In the genomic region with DNA sequence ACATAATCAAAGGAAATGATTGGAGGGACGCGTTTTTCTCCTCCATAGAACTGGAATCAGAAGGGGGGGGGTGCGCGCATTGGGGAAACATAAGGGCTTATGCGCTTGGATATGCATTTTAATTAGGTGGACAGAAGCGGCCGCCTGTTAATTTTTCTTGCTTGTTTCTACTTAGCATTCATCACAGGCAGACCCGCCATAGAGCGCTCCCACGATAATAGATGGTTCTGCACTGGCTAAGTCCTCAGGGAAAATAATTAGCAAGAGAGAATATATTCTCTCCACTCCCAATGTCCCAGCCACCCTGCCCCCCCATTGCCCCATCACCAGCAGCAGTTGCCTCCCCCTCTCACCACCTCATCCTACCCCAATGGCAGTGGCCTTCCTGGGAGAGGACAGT, we compare ENCODE assay signal across 21 mouse cellular contexts. TPM values are rescaled to one million over a fixed set of nuclear protein-coding genes. Genes with fewer than 3 reads are reported as not detected.
DNase-seq lines count a peak whose midpoint lies in the region; ATAC-seq and TF ChIP-seq lines count a peak whose summit lies in the region.
"Had no signal": no experiment of that assay in that cellular context is flagged by ENCODE, and none has a peak within 500 bp of the region (broad histone marks: within the 10 kb centered on the region; RNA-seq: fewer than 3 reads in every experiment).

No protein-coding gene starts in this region.

- WGBS in midbrain, embryonic 13.5 days, result 33% methylated on average over 10 of the region's 10 CpGs
- 71% methylated on average over 10 of the region's 10 CpGs for WGBS in midbrain, embryonic 11.5 days
- WGBS in forebrain, embryonic 14.5 days, result 8% methylated on average over 10 of the region's 10 CpGs
- 20% methylated on average over 10 of the region's 10 CpGs for WGBS in hindbrain, embryonic 14.5 days

- no peak for DNase-seq in midbrain, embryonic 11.5 days (ENCODE audit: low spot score, missing footprints)
- peak; percentile 82 for DNase-seq in brain, embryonic 14.5 days (ENCODE audit: low read depth)
- peak; percentile 71 for DNase-seq in forebrain, embryonic 14.5 days (ENCODE audit: low spot score)
- no peak for DNase-seq in hindbrain, embryonic 14.5 days (ENCODE audit: low spot score)
- no peak for DNase-seq in frontal cortex, postnatal 10 days (ENCODE audit: low spot score in 2 of 2)
- DNase-seq in spleen, postnatal 4 days (ENCODE audit: low spot score in 2 of 2), result no peak
- DNase-seq: adrenal gland, postnatal 36 days; cerebellum, adult 11 months; cerebellum, postnatal 10 days; heart, postnatal 4 days; kidney, postnatal 36 days; lung, adult 18-20 months; lung, postnatal 10 days had no signal

- H3K9ac ChIP-seq in midbrain, embryonic 13.5 days (replicated peaks), result no peak overlapping the region
- no peak overlapping the region for H3K9ac ChIP-seq in midbrain, embryonic 11.5 days (ENCODE audit: low read length)
- H3K9ac ChIP-seq in forebrain, embryonic 14.5 days (ENCODE audit: low read length), result no peak overlapping the region
- H3K9ac ChIP-seq in hindbrain, embryonic 14.5 days, result no peak overlapping the region
- H3K9ac ChIP-seq: embryonic facial prominence, embryonic 12.5 days; heart, embryonic 15.5 days; limb, embryonic 13.5 days; liver, embryonic 12.5 days had no signal

- no peak for TF ChIP-seq CTCF in brain, embryonic 14.5 days (IDR thresholded peaks at IDR 0.05; ENCODE audit: borderline replicate concordance, extremely low read depth, insufficient read depth, insufficient read length)

- H3K9me3 ChIP-seq in midbrain, embryonic 13.5 days, result no peaks in the 10 kb centered on the region
- no peaks in the 10 kb centered on the region for H3K9me3 ChIP-seq in midbrain, embryonic 11.5 days (ENCODE audit: control insufficient read depth, low read length)
- no peaks in the 10 kb centered on the region for H3K9me3 ChIP-seq in forebrain, embryonic 14.5 days (replicated peaks; ENCODE audit: control insufficient read depth, low read length)
- no peaks in the 10 kb centered on the region for H3K9me3 ChIP-seq in hindbrain, embryonic 14.5 days (ENCODE audit: control insufficient read depth, low read length)
- H3K9me3 ChIP-seq: embryonic facial prominence, embryonic 12.5 days; heart, embryonic 15.5 days; limb, embryonic 13.5 days; liver, embryonic 12.5 days had no signal

- H3K4me1 ChIP-seq in midbrain, embryonic 13.5 days (replicated peaks), result peaks cover 39% of the 10 kb centered on the region
- H3K4me1 ChIP-seq in midbrain, embryonic 11.5 days (ENCODE audit: control insufficient read depth, insufficient read depth, low read length), result peaks cover 5% of the 10 kb centered on the region
- peaks cover 7% of the 10 kb centered on the region; the same call in 1 of the 2 replicates for H3K4me1 ChIP-seq in forebrain, embryonic 14.5 days (ENCODE audit: control insufficient read depth, insufficient read depth, low read length)
- peaks cover 27% of the 10 kb centered on the region for H3K4me1 ChIP-seq in hindbrain, embryonic 14.5 days (replicated peaks; ENCODE audit: control insufficient read depth, insufficient read depth, low read length)
- H3K4me1 ChIP-seq: embryonic facial prominence, embryonic 12.5 days had no signal

- no peak overlapping the region for H3K4me3 ChIP-seq in midbrain, embryonic 13.5 days (replicated peaks)
- no peak overlapping the region for H3K4me3 ChIP-seq in midbrain, embryonic 11.5 days (ENCODE audit: low read depth, low read length)
- no peak overlapping the region for H3K4me3 ChIP-seq in forebrain, embryonic 14.5 days (ENCODE audit: low read depth, low read length)
- no peak overlapping the region for H3K4me3 ChIP-seq in hindbrain, embryonic 14.5 days (replicated peaks; ENCODE audit: low read length)
- H3K4me3 ChIP-seq: embryonic facial prominence, embryonic 12.5 days; erythroblast, embryonic 14.5 days; heart, embryonic 15.5 days; limb, embryonic 13.5 days; liver, embryonic 12.5 days had no signal

- H3K27me3 ChIP-seq in midbrain, embryonic 13.5 days, result no peaks in the 10 kb centered on the region
- H3K27me3 ChIP-seq in midbrain, embryonic 11.5 days (ENCODE audit: control insufficient read depth, insufficient read depth, low read length), result no peaks in the 10 kb centered on the region
- no peaks in the 10 kb centered on the region for H3K27me3 ChIP-seq in forebrain, embryonic 14.5 days (replicated peaks; ENCODE audit: control insufficient read depth, insufficient read depth, low read length)
- H3K27me3 ChIP-seq in hindbrain, embryonic 14.5 days (ENCODE audit: control insufficient read depth, insufficient read depth, low read length), result no peaks in the 10 kb centered on the region
- H3K27me3 ChIP-seq: heart, embryonic 15.5 days had no signal

- no peaks in the 10 kb centered on the region for H3K36me3 ChIP-seq in midbrain, embryonic 13.5 days
- no peaks in the 10 kb centered on the region for H3K36me3 ChIP-seq in midbrain, embryonic 11.5 days (ENCODE audit: control insufficient read depth, insufficient read depth, low read length)
- no peaks in the 10 kb centered on the region for H3K36me3 ChIP-seq in forebrain, embryonic 14.5 days (ENCODE audit: control insufficient read depth, insufficient read depth, low read length)
- H3K36me3 ChIP-seq in hindbrain, embryonic 14.5 days (replicated peaks; ENCODE audit: control insufficient read depth, insufficient read depth), result no peaks in the 10 kb centered on the region
- H3K36me3 ChIP-seq: embryonic facial prominence, embryonic 12.5 days; heart, embryonic 15.5 days; limb, embryonic 13.5 days; liver, embryonic 12.5 days had no signal

- TF ChIP-seq POLR2A in brain, embryonic 14.5 days (IDR thresholded peaks at IDR 0.05; ENCODE audit: borderline replicate concordance, extremely low read depth, insufficient read depth, insufficient read length, poor library complexity, severe bottlenecking), result no peak

- ATAC-seq in midbrain, embryonic 13.5 days, result peak; percentile 58
- ATAC-seq in midbrain, embryonic 11.5 days (ENCODE audit: low FRiP score), result no peak
- peak; percentile 74 for ATAC-seq in forebrain, embryonic 14.5 days
- ATAC-seq in hindbrain, embryonic 14.5 days (ENCODE audit: low FRiP score), result no peak
- no peak for ATAC-seq in erythroblast, adult 5-6 weeks (replicated peaks; ENCODE audit: low FRiP score, poor library complexity, severe bottlenecking)
- ATAC-seq: intestine, embryonic 16.5 days; liver, embryonic 12.5 days had no signal

- H3K4me2 ChIP-seq in midbrain, embryonic 13.5 days (replicated peaks), result peak overlapping the region; percentile 19
- no peak overlapping the region for H3K4me2 ChIP-seq in midbrain, embryonic 11.5 days
- peak overlapping the region; percentile 1; the same call in 1 of the 2 replicates for H3K4me2 ChIP-seq in forebrain, embryonic 14.5 days (ENCODE audit: low read length)
- no peak overlapping the region; the same call in 1 of the 2 replicates for H3K4me2 ChIP-seq in hindbrain, embryonic 14.5 days (replicated peaks)
- H3K4me2 ChIP-seq: embryonic facial prominence, embryonic 12.5 days; heart, embryonic 15.5 days; limb, embryonic 13.5 days; liver, embryonic 12.5 days had no signal

- peak overlapping the region; percentile 55; the same call in 1 of the 2 replicates for H3K27ac ChIP-seq in midbrain, embryonic 13.5 days
- H3K27ac ChIP-seq in midbrain, embryonic 11.5 days (ENCODE audit: low read depth, low read length), result no peak overlapping the region
- H3K27ac ChIP-seq in forebrain, embryonic 14.5 days (ENCODE audit: low read depth, low read length), result peak overlapping the region; percentile 39; the same call in 1 of the 2 replicates
- peak overlapping the region; percentile 47; the same call in 1 of the 2 replicates for H3K27ac ChIP-seq in hindbrain, embryonic 14.5 days
- H3K27ac ChIP-seq: embryonic facial prominence, embryonic 12.5 days; heart, embryonic 15.5 days; limb, embryonic 13.5 days; liver, embryonic 12.5 days had no signal

RNA-seq across cellular contexts. Expression of a gene that starts 11.2 kb away (rescaled TPM):
- 25.2 and 26.9 TPM in 2 replicates for polyA plus RNA-seq in midbrain, embryonic 13.5 days (2015; fragmentation: Nextera tagmentation; extraction: Ambion mirVana)
- 11.3 and 13.7 TPM in 2 replicates for polyA plus RNA-seq in midbrain, embryonic 11.5 days (2014; fragmentation: Nextera tagmentation; extraction: Ambion mirVana)
- polyA plus RNA-seq in brain, embryonic 14.5 days (2012; rRNA removed), result 8.8 and 20.9 TPM in 2 replicates
- 7.8 and 9.6 TPM in 2 replicates for polyA plus RNA-seq in forebrain, embryonic 14.5 days (2014; fragmentation: Nextera tagmentation; extraction: Ambion mirVana)
- 23.9 TPM in 2 replicates for polyA plus RNA-seq in hindbrain, embryonic 14.5 days (2014; fragmentation: Nextera tagmentation; extraction: Ambion mirVana)
- 29.2 and 45.1 TPM in 2 replicates for total RNA-seq in erythroblast, adult 5-6 weeks (2015; ENCODE audit: low replicate concordance)
- 138 and 157 TPM in 2 replicates for total RNA-seq in erythroblast, adult 5-6 weeks (2017; ENCODE audit: low replicate concordance)

RNA-seq across cellular contexts. Expression of a gene that starts 44.0 kb away (rescaled TPM):
- polyA plus RNA-seq in midbrain, embryonic 13.5 days (2015; fragmentation: Nextera tagmentation; extraction: Ambion mirVana), result 38.0 and 39.0 TPM in 2 replicates
- polyA plus RNA-seq in midbrain, embryonic 11.5 days (2014; fragmentation: Nextera tagmentation; extraction: Ambion mirVana), result 21.3 and 23.8 TPM in 2 replicates
- polyA plus RNA-seq in brain, embryonic 14.5 days (2012; rRNA removed), result 51.2 and 57.4 TPM in 2 replicates
- 41.9 and 47.2 TPM in 2 replicates for polyA plus RNA-seq in forebrain, embryonic 14.5 days (2014; fragmentation: Nextera tagmentation; extraction: Ambion mirVana)
- polyA plus RNA-seq in hindbrain, embryonic 14.5 days (2014; fragmentation: Nextera tagmentation; extraction: Ambion mirVana), result 37.3 and 42.7 TPM in 2 replicates
- total RNA-seq in erythroblast, adult 5-6 weeks (2015; ENCODE audit: low replicate concordance), result 8.1 TPM in 1 of 2 replicates, not detected in the other
- total RNA-seq in erythroblast, adult 5-6 weeks (2017; ENCODE audit: low replicate concordance), result 1.7 and 4.7 TPM in 2 replicates

Comparison
In these comparisons a context has a peak if more than half of its experiments do, and no peak if none do; other contexts are left out.
1. ATAC-seq: peak in midbrain, embryonic 13.5 days (single experiment) and forebrain, embryonic 14.5 days (single experiment); none in midbrain, embryonic 11.5 days (single experiment), hindbrain, embryonic 14.5 days (single experiment) and erythroblast, adult 5-6 weeks (single experiment).
2. H3K4me2 ChIP-seq: peak in midbrain, embryonic 13.5 days (single experiment) and forebrain, embryonic 14.5 days (single experiment); none in midbrain, embryonic 11.5 days (single experiment) and hindbrain, embryonic 14.5 days (single experiment).
3. DNase-seq: peak in brain, embryonic 14.5 days (single experiment) and forebrain, embryonic 14.5 days (single experiment); none in midbrain, embryonic 11.5 days (single experiment), hindbrain, embryonic 14.5 days (single experiment), frontal cortex, postnatal 10 days (0 of 2) and spleen, postnatal 4 days (0 of 2).